Mouse (Mus musculus) kidney, adult 9 months (tissue): ENCODE measurements around the gene Tmem185b.

Experiments used
- DNase-seq: peaks from one replicate; pipeline ENCODE4 v3.0.0; 2022

The Tmem185b gene

GRCm38 (mm10) chr1:119540836-119541557, 15.0 kb downstream of the Tmem185b start:
- peak; percentile 96 for DNase-seq

GRCm38 (mm10) chr1:119541570-119541969, 15.6 kb downstream of the Tmem185b start:
- no peak for DNase-seq

DNA sequence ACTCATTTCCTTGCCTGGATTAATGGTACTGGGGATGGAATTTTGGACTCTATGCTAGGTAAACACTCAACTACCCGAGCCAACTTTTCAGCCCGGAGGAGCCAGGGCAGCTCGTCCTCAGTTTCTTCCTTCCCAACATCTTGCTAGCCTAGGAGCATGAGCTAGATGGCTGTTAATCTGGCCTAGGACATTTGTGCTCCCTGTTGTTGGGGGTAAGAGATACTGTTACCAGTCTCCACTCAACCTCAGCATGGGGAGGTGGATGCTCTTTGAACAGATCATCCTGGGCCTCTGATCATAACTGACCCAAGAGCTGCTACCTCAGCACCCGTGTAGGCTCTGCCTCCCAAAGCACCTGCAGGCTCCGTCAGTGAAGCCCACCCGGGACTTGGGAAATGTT, 17.4 kb downstream of the Tmem185b start:
- no peak for DNase-seq

DNA sequence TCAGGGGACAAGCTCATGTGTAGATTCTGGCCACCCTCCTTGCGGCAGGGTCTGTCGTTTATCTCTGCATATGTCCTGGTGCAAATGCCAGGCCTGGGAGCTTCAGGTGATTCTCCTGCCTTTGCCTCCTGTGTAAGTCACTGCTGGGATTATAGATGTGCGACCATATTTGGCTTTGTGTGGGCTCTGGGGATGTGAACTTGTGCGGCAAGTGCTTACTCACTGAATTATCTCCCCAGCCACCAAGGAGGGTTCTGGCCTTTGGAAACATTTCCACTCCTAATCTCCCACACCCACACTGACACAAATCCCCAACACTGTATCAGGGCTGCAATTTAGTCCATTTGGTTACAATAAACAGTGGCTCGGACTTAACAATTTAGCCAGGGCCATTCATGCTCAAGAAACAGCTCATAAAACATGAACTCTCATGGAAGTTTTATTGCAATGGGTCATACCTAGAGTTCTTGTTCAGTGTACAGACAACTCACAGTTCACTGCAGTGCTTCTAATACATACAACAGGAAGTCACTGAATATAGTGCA, 18.7 kb downstream of the Tmem185b start:
- no peak for DNase-seq

GRCm38 (mm10) chr1:119545164-119545563, 19.2 kb downstream of the Tmem185b start:
- DNase-seq: no peak

DNA sequence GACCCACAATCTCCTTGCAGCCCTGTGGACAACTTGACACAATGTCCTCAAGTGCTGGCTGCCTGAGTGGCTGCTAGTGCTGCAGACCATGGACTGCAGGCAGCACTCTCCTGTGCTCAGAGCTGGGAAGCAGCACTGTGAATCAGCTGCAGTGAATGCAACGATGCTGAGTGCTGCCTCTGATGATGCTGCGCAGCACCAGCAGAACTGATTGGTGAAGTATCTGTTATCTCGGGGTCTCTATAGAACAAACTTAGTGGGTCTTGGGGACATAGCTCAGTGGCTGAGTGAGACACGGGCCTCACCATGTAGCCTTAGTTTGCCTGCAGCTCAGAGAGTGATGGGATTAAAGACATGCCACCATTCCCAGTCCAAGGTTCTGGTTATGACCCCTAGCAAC, 19.7 kb downstream of the Tmem185b start:
- DNase-seq: no peak

GRCm38 (mm10) chr1:119546490-119546889, 20.5 kb downstream of the Tmem185b start:
- DNase-seq: no peak

- peak; percentile 88 for DNase-seq
Observed at GRCm38 (mm10) chr1:119548668-119549326, 22.8 kb downstream of the Tmem185b start.

DNA sequence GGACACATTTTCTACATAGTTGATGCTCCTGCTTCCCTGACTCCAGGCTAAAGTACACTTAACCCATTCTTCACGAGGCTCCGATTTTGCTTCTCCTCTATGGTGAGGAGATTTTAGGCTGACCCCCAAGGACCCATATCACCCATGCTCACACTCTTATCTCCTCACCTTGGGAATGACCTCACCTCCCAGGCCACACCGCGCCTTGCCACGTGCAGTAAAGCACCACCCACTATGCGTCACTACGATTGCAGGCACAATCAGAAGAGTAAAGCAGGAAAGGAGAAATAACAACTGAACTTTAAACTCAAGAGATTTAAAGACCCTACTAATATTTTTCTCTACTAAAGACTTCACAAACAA, 23.3 kb downstream of the Tmem185b start:
- DNase-seq: no peak

GRCm38 (mm10) chr1:119550064-119550463, 24.1 kb downstream of the Tmem185b start:
- DNase-seq: no peak

DNA sequence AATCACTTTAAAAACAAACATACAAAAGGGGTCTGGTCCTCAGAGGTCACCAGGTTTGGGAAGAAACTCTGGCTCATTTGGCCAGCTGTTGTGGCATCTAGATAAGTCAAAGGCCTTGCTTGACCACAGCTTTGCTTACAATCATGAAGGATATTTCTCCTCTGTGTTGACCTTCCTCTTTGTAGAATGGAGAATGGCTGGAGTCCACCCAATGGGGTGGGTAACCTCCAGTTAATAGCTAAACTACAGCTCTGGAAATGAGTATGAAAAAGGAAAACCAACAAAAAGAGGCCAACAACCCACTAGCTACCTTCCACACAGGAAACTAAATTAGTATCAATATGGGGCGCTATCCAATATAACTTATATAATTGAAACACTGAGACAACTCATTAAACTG, 25.7 kb downstream of the Tmem185b start:
- DNase-seq: peak; percentile 84

- no peak for DNase-seq
Observed at GRCm38 (mm10) chr1:119555651-119556050, 29.7 kb downstream of the Tmem185b start.

GRCm38 (mm10) chr1:119557641-119558395, 31.9 kb downstream of the Tmem185b start:
- peak; percentile 57 for DNase-seq

- peak; percentile 76 for DNase-seq
Observed at GRCm38 (mm10) chr1:119565531-119565930, 39.6 kb downstream of the Tmem185b start.

- no peak for DNase-seq
Observed at GRCm38 (mm10) chr1:119570134-119570533, 44.2 kb downstream of the Tmem185b start.
